Mouse (Mus musculus) skeletal muscle tissue, adult 2 months (tissue): ENCODE data around the gene Hoxb1.

ENCODE experiments used
- DNase-seq: peaks from one replicate; pipeline ENCODE4 v3.0.0-alpha.2; 2012; ENCODE audit warnings: low read depth, low spot score

Gene Hoxb1

GRCm38 (mm10) chr11:96365441-96366091 is at the start of gene Hoxb1:
TSS of gene Hoxb1 (plus strand) at chr11:96365752.
- DNase-seq: no peak

GRCm38 (mm10) chr11:96316696-96317607 is 48.6 kb upstream of the Hoxb1 start:
- no peak for DNase-seq

GRCm38 (mm10) chr11:96317608-96318367 is 47.8 kb upstream of the Hoxb1 start, which contains the start of gene Hoxb4:
TSS of gene Hoxb4 (plus strand) at chr11:96318267.
- no peak for DNase-seq

GRCm38 (mm10) chr11:96318368-96319070 is 47.0 kb upstream of the Hoxb1 start:
- DNase-seq: peak; percentile 39

GRCm38 (mm10) chr11:96319071-96319902 is 46.3 kb upstream of the Hoxb1 start:
- DNase-seq: no peak

- no peak for DNase-seq
Measured at GRCm38 (mm10) chr11:96319910-96320309, 45.6 kb upstream of the Hoxb1 start.

GRCm38 (mm10) chr11:96320688-96321087 is 44.9 kb upstream of the Hoxb1 start:
- DNase-seq: no peak

- DNase-seq: no peak
Measured at GRCm38 (mm10) chr11:96321846-96322245, 43.7 kb upstream of the Hoxb1 start.

GRCm38 (mm10) chr11:96322738-96323137 is 42.8 kb upstream of the Hoxb1 start:
- no peak for DNase-seq

- no peak for DNase-seq
Measured at GRCm38 (mm10) chr11:96323154-96323553, 42.4 kb upstream of the Hoxb1 start, which contains the start of gene Hoxb3. TSS of gene Hoxb3 (plus strand) at chr11:96323326.

- DNase-seq: no peak
Measured at GRCm38 (mm10) chr11:96324125-96324524, 41.4 kb upstream of the Hoxb1 start.

- DNase-seq: no peak
Measured at GRCm38 (mm10) chr11:96324965-96325364, 40.6 kb upstream of the Hoxb1 start.

GRCm38 (mm10) chr11:96325747-96326212 is 39.8 kb upstream of the Hoxb1 start:
- no peak for DNase-seq

- no peak for DNase-seq
Measured at GRCm38 (mm10) chr11:96326705-96327104, 38.8 kb upstream of the Hoxb1 start.

- no peak for DNase-seq
Measured at GRCm38 (mm10) chr11:96327122-96327521, 38.4 kb upstream of the Hoxb1 start.

- no peak for DNase-seq
Measured at GRCm38 (mm10) chr11:96327750-96328149, 37.8 kb upstream of the Hoxb1 start.

- no peak for DNase-seq
Measured at GRCm38 (mm10) chr11:96328605-96329004, 36.9 kb upstream of the Hoxb1 start.

- no peak for DNase-seq
Measured at GRCm38 (mm10) chr11:96332105-96332504, 33.4 kb upstream of the Hoxb1 start.

- no peak for DNase-seq
Measured at GRCm38 (mm10) chr11:96332618-96333032, 32.9 kb upstream of the Hoxb1 start.
